Mouse (Mus musculus) limb, embryonic 10.5 days (tissue): Measurements from ENCODE around the gene Cep78. TPM values are rescaled to one million over a fixed set of nuclear protein-coding genes. Genes with fewer than 3 reads are reported as not detected.
"Not testable (repeated sequence)": the region's sequence is repeated elsewhere in the genome, so short reads cannot be mapped to it uniquely, and the experiment has no call there.

Experiments used
- DNase-seq: peaks from one replicate; pipeline ENCODE4 v3.0.0-alpha.2; 2017; ENCODE audit warnings: low spot score
- H3K27ac ChIP-seq: fragments of 300-500 bp; sonication (generic); 2 replicates; pipeline ENCODE4 v1.5.1; 2016; ENCODE audit warnings: mild to moderate bottlenecking
- H3K27me3 ChIP-seq: fragments of 300-500 bp; sonication (generic); 2 replicates; pipeline ENCODE4 v1.6.1; 2016; ENCODE audit warnings: low read depth, mild to moderate bottlenecking; ENCODE audit not compliant: poor library complexity, severe bottlenecking
- H3K36me3 ChIP-seq: fragments of 300-500 bp; sonication (generic); 2 replicates; pipeline ENCODE4 v1.6.1; 2016; ENCODE audit warnings: mild to moderate bottlenecking, moderate library complexity
- H3K4me1 ChIP-seq: fragments of 300-500 bp; sonication (generic); 2 replicates; pipeline ENCODE4 v1.6.1; 2016
- H3K4me3 ChIP-seq: fragments of 300-500 bp; sonication (generic); 2 replicates; pipeline ENCODE4 v1.5.1; 2016; ENCODE audit warnings: mild to moderate bottlenecking, moderate library complexity
- H3K9me3 ChIP-seq: fragments of 300-500 bp; sonication (generic); replicated peaks from 2 replicates; pipeline ENCODE4 v1.6.1; 2016; ENCODE audit warnings: mild to moderate bottlenecking
- WGBS: fragments of 180-500 bp; shearing (Covaris S2); methylation state at CpG from one replicate; pipeline ENCODE4 v1.1.7; 2016; 5-methylcytosine and 5-hydroxymethylcytosine counted together
- polyA plus RNA-seq: library from polyadenylated mRNA; unstranded; fragments of >200 nt; fragmentation: Nextera tagmentation; extraction: Ambion mirVana; gene quantifications from 2 replicates; pipeline ENCODE4 v1.2.1, GENCODE M21; 2016

The Cep78 gene
- 57.7 and 62.1 TPM in 2 replicates for polyA plus RNA-seq

DNA sequence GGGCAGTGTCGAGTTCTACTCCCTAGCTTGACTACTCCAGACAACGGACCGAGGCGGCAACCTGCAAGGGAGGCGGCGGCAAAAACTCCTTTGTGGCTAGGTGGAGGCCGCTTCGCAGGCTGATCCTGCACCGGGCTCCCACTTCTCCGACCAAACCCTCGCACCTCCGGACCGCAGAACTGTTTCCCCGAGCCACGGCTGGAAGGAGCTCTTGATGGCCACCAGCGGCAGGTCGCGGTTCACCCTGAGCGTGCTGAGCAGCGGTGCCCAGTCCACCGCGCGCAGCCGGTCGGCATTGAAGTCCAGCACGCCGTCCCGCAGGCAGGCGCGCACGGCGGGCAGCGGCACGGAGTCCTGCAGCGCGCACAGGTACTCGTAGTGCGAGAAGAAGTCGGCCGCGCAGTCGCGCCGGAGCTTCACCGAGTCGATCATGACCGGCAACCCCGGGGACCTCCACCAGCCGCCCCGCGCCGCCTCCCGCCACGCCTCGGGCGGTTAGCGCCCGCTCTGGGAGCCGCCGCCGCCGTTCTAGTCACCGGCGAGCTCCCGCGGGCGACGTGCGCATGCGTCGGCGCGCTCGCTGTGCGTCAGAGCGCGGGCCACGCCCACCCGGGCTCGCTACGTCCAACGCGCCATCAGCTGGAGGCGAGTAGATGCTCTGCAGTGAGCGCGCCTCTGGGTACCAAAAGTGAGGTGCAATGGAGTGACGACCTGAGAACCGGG lies at the start of gene Cep78:
Gene Cep78, minus strand, starts transcription at position 541 of the 723 bp plus-strand sequence.
- Histone ChIP-seq H3K27me3 (no peaks in the 10 kb centered on the region), H3K4me1 (peaks cover 19% of the 10 kb centered on the region; the same call in 1 of the 2 replicates), H3K9me3 (no peaks in the 10 kb centered on the region), H3K27ac (peak within 1 kb of the TSS; percentile 98), H3K4me3 (peak within 1 kb of the TSS; percentile 85), H3K36me3 (peaks cover 25% of the 10 kb centered on the region)
- DNase-seq, result peak; percentile 93
- WGBS, result under 1% methylated on average over 88 of the region's 88 CpGs

DNA sequence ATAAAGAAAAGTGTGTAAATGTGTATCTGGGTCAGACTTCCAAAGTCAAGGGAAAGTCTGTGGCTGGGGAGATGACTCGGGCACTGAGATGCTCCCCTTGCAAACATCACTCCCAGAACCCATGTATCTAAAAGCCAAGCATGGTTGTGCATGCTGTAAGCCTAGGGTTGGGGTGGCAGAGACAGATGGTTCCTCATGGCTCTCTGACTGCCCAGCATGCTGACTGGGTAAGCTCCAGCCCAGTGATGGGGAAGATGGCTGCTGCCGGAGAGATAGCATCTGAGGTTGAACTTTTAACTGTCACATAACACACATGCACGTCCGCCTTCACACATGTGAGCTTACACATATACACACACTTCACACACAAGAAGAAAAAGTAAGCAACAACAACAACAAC lies 46.5 kb upstream of the Cep78 start:
- no peaks in the 10 kb centered on the region for H3K27me3 ChIP-seq
- DNase-seq, result no peak
- H3K4me3 ChIP-seq, result no peak overlapping the region
- H3K9me3 ChIP-seq, result no peaks in the 10 kb centered on the region
- no peaks in the 10 kb centered on the region for H3K36me3 ChIP-seq
- H3K27ac ChIP-seq, result no peak overlapping the region
- WGBS, result 94% methylated on average over 4 of the region's 4 CpGs
- no peaks in the 10 kb centered on the region for H3K4me1 ChIP-seq

GRCm38 (mm10) chr19:16029253-16029771 lies 44.5 kb upstream of the Cep78 start:
- not testable (repeated sequence) for H3K4me1 ChIP-seq, H3K9me3 ChIP-seq, H3K27me3 ChIP-seq, H3K27ac ChIP-seq, H3K36me3 ChIP-seq, DNase-seq
- WGBS, result 37% methylated on average over 7 of the region's 9 CpGs
- peak overlapping the region; percentile 36 for H3K4me3 ChIP-seq

DNA sequence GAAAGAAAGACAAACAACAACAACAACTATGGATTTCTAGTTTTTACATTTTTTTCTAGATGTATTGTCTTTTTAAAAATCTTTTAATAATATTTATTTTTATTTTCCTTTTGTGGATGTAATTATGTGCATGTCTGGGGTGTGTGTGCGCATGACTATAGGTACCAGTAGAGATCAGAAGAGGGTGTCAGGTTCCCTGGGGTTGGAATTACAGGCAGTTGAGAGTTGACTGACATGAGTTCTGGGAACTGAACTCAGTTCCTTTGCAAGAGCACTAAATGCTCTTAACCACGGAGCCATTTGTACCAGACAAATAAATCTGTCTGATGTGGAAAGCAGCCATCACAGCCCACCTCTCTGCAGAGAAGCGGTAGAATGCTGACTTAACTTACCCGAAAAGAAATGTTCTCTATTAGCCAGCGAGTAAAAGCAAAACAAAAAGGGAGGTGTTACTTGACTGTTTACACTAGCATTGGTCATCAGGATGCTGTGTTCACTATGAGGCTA lies 44.0 kb upstream of the Cep78 start:
- Histone ChIP-seq H3K4me1 (no peaks in the 10 kb centered on the region), H3K4me3 (peak overlapping the region; percentile 36)
- WGBS, result 49% methylated on average over 5 of the region's 5 CpGs

GRCm38 (mm10) chr19:16027876-16028670 lies 43.3 kb upstream of the Cep78 start:
- WGBS, result 88% methylated on average over 15 of the region's 15 CpGs
- Histone ChIP-seq H3K36me3 (no peaks in the 10 kb centered on the region), H3K27ac (no peak overlapping the region), H3K4me3 (no peak overlapping the region), H3K9me3 (no peaks in the 10 kb centered on the region), H3K27me3 (no peaks in the 10 kb centered on the region), H3K4me1 (no peaks in the 10 kb centered on the region)
- no peak for DNase-seq

More for the DNA sequence above, 44.0 kb upstream of the Cep78 start:
- H3K27me3 ChIP-seq, result no peaks in the 10 kb centered on the region
- H3K9me3 ChIP-seq, result no peaks in the 10 kb centered on the region
- no peak overlapping the region for H3K27ac ChIP-seq
- no peak for DNase-seq
- no peaks in the 10 kb centered on the region for H3K36me3 ChIP-seq

GRCm38 (mm10) chr19:16026276-16026675 lies 41.5 kb upstream of the Cep78 start:
- Histone ChIP-seq H3K36me3 (no peaks in the 10 kb centered on the region), H3K4me3 (no peak overlapping the region), H3K27ac (no peak overlapping the region), H3K4me1 (0 out of 2 replicates have a peak, but pooled peaks cover 6% of the 10 kb centered on the region), H3K27me3 (no peaks in the 10 kb centered on the region), H3K9me3 (no peaks in the 10 kb centered on the region)
- DNase-seq, result no peak
- 95% methylated on average over 5 of the region's 5 CpGs for WGBS

GRCm38 (mm10) chr19:16022178-16022577 lies 37.4 kb upstream of the Cep78 start:
- H3K4me1 ChIP-seq, result 0 out of 2 replicates have a peak, but pooled peaks cover 6% of the 10 kb centered on the region
- no peaks in the 10 kb centered on the region for H3K9me3 ChIP-seq
- 79% methylated on average over 10 of the region's 10 CpGs for WGBS
- no peaks in the 10 kb centered on the region for H3K27me3 ChIP-seq
- H3K36me3 ChIP-seq, result no peaks in the 10 kb centered on the region
- no peak for DNase-seq
- no peak overlapping the region for H3K4me3 ChIP-seq
- H3K27ac ChIP-seq, result no peak overlapping the region

DNA sequence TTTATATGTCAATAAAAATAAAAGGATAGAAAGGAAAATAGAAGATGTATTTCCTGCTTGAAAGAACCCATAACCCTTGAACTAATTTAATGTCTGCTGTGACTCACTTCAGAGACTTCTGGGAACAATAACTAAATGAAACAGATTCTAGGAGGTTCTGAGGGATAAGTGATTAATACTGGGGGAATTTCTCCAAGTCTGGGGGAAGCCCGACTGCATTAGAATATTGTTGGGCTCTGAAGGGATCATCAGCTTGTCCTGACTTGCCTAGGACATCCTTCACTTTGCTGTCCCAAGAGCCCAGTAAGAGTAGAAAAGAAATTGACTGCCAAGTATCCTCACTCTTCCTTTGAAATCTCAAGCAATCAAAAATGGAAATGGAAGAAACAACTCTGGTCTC lies 31.4 kb upstream of the Cep78 start:
- Histone ChIP-seq H3K4me1 (no peaks in the 10 kb centered on the region), H3K27ac (no peak overlapping the region), H3K4me3 (no peak overlapping the region), H3K9me3 (no peaks in the 10 kb centered on the region), H3K36me3 (no peaks in the 10 kb centered on the region), H3K27me3 (no peaks in the 10 kb centered on the region)
- WGBS, result 60% methylated on average over 1 of the region's 1 CpGs
- no peak for DNase-seq

DNA sequence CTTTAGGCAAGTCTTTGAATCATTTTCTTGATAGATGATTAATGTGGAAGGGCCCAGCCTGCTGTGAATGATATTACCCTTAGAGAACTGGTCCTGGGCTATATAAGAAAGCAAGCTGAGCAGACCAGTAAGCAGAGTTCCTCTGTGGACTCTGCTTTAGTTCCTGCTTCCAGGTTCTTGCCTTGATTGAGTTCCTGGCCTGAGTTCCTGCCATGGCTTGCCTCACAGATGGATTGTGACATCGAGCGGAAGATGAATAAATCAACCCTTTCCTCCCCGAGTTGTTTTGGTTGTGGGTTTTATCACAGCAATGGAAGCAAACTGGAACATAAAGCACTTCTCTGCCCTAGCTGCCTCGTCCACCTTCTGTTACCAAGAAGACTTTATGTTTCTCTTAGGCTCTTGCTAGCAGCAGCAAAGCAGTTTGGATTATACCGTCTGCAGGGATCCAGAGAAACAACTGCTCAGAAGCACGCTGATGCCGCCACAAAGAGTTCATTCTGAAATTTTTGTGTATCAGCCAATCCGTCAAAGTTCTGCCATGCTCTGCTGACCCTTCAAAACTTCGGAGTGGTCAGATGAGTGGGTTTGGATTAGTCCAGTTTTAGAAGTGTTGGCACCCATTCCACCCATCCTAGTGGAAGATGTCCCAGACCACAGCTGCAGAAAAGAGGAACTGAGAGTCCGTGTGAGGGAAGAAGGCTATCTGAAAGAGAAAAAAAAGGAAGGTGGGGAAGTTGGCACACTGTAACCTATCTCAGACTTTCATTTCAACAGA lies 30.6 kb upstream of the Cep78 start:
- Histone ChIP-seq H3K27ac (no peak overlapping the region), H3K27me3 (no peaks in the 10 kb centered on the region), H3K9me3 (no peaks in the 10 kb centered on the region), H3K36me3 (no peaks in the 10 kb centered on the region), H3K4me1 (no peaks in the 10 kb centered on the region), H3K4me3 (no peak overlapping the region)
- no peak for DNase-seq
- 79% methylated on average over 10 of the region's 10 CpGs for WGBS

DNA sequence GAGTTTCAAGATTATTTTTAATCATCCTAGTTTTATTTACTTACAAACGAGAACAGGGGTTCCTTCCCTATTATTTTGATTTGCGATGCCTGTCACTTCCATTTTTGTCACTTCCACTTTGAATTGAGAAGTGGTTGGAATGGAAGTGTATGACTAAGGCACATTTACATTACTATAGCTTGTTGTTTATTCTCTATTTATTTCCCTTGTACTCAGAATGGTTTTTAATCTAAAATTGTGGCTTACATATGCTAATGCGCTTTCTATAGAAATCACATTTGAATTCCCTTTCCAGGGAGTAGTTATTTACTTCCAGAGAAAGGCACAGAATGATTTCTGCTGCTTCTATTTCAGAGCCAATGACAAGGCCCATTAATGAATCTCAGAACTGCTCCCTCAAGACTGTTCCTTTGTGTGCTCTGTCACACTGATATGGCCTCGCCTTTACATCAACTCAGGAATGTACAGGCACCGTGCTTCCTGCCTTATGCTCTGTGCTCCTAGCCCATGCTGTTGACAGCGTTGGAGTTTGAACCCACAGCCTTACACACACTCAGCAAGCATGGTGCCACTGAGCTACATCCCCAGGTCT lies 25.1 kb upstream of the Cep78 start:
- Histone ChIP-seq H3K4me1 (no peaks in the 10 kb centered on the region), H3K36me3 (no peaks in the 10 kb centered on the region), H3K9me3 (no peaks in the 10 kb centered on the region), H3K27me3 (no peaks in the 10 kb centered on the region), H3K4me3 (no peak overlapping the region), H3K27ac (no peak overlapping the region)
- no peak for DNase-seq
- 82% methylated on average over 6 of the region's 6 CpGs for WGBS

DNA sequence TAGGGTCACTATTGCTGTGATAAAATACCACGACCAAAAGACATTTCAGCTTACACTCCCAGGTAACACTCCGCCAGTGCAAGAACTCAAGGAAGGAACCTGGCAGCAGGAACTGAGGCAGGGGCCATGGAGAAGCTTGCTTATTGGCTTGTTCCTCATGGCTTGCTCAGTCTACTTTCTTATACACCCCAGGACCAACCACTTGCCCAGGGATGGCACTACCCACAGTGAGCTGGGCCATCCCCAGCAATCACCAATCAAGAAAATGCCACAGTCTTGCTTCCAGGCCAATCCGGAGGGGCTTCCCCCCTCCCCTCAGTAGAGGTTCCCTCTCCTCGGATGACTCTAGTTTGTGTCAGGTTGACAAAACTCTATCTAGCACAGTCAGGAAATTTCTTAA lies 24.3 kb upstream of the Cep78 start:
- DNase-seq, result no peak
- Histone ChIP-seq H3K4me1 (no peaks in the 10 kb centered on the region), H3K27me3 (no peaks in the 10 kb centered on the region), H3K4me3 (no peak overlapping the region), H3K27ac (no peak overlapping the region), H3K36me3 (no peaks in the 10 kb centered on the region), H3K9me3 (no peaks in the 10 kb centered on the region)
- WGBS, result 81% methylated on average over 4 of the region's 4 CpGs

DNA sequence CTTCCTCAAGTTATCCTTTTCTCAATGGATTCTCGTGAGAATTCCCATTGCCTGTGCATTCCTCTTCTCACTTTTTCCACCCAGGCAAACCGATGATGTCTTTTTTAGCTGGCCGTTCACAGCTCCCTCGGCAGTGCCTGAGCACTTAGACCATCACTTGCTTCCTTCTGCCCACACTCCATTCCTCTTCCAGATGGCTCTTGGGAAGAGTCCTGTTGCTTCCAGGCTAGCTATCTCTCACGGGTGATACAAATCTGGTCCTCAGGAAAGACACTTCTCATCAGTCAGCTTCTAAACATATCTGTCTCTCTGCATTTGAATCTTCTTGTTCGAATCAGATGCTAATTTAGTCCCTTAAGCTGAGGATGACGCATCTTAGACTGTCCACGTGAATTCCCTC lies 22.3 kb upstream of the Cep78 start:
- Histone ChIP-seq H3K4me1 (no peaks in the 10 kb centered on the region), H3K27me3 (no peaks in the 10 kb centered on the region), H3K36me3 (no peaks in the 10 kb centered on the region), H3K4me3 (no peak overlapping the region), H3K27ac (no peak overlapping the region), H3K9me3 (no peaks in the 10 kb centered on the region)
- no peak for DNase-seq
- 88% methylated on average over 8 of the region's 8 CpGs for WGBS
